Comparison of ENCODE assay signal across 14 mouse cellular contexts in the genomic region with DNA sequence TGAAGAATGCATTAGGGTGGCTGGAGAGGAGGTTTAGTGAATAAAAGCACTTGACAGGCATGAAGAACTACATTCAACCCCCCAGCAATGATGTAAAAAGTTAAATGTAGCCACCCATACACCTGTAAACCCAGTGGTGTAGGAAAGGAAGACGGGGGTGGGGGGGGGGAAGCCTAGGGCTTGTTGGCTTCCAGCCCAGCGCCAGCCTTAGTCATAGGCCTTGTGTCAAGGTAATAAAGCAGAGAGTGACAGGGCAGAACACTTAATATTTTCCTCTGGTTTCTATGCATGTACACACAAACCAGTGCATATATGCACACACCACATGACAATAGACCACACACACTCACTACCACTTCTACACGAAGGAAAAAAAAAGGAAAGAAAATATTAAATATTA. TPM values are rescaled to one million over a fixed set of nuclear protein-coding genes. Genes with fewer than 3 reads are reported as not detected.
DNase-seq lines count a peak whose midpoint lies in the region.
"Had no signal": no experiment of that assay in that cellular context is flagged by ENCODE, and none has a peak within 500 bp of the region (broad histone marks: within the 10 kb centered on the region; RNA-seq: fewer than 3 reads in every experiment).

No protein-coding gene starts in this region.

- DNase-seq in 3T3-L1 (ENCODE audit: low read depth, low spot score) (peak; percentile 16), NIH3T3 (ENCODE audit: low read depth) (peak; percentile 20)
- DNase-seq in adrenal gland, adult 8-10 months, result peak; percentile 43
- DNase-seq in adrenal gland, postnatal 36 days, result peak; percentile 78 to 85
- no peak for DNase-seq in urinary bladder, postnatal 4 days (ENCODE audit: low spot score in 2 of 2)
- no peak for DNase-seq in spleen, postnatal 14 days (ENCODE audit: low spot score in 2 of 2)
- DNase-seq in T-cell, adult 2 months (ENCODE audit: low spot score), result no peak
- DNase-seq: cerebellum, adult 11 months; cerebellum, adult 8-10 months; cerebellum, postnatal 14 days; embryo, embryonic 11 days; gastrocnemius, postnatal 10 days; heart, postnatal 36 days; kidney, adult 9 months had no signal

RNA-seq across cellular contexts. Expression of gene Prdm1, which starts 37.7 kb away (rescaled TPM):
- 1 to 10 TPM; 2.2 to 7.7 (median 5.6) TPM for total RNA-seq in adrenal gland, adult 8-10 months (2022)
- total RNA-seq in adrenal gland, postnatal 36 days (2021), result 1 to 10 TPM; 1.1 to 5.2 TPM

Comparison
In these comparisons a context has a peak if more than half of its experiments do, and no peak if none do; other contexts are left out.
1. DNase-seq: peak in 3T3-L1 (single experiment), NIH3T3 (single experiment), adrenal gland, adult 8-10 months (single experiment) and adrenal gland, postnatal 36 days (2 of 2); none in urinary bladder, postnatal 4 days (0 of 2), spleen, postnatal 14 days (0 of 2) and T-cell, adult 2 months (single experiment).